Mouse (Mus musculus) mesoderm, embryonic 11.5 days (tissue): ENCODE measurements around the gene Wdr35.
A peak's percentile ranks its signal among the peaks of the same experiment; 100 is the strongest.
"Not testable (repeated sequence)": the region's sequence is repeated elsewhere in the genome, so short reads cannot be mapped to it uniquely, and the experiment has no call there.

Source experiments
- DNase-seq: peaks from one replicate; pipeline ENCODE4 v3.0.0-alpha.2; 2012; ENCODE audit warnings: low read depth, low spot score

Gene Wdr35

GRCm38 (mm10) chr12:9007146-9007545, 33.5 kb downstream of the Wdr35 start:
- no peak for DNase-seq

- no peak for DNase-seq
These were observed 34.1 kb downstream of the Wdr35 start for GRCm38 (mm10) chr12:9007811-9008210.

GRCm38 (mm10) chr12:9010311-9010710, 36.6 kb downstream of the Wdr35 start:
- DNase-seq: no peak

GRCm38 (mm10) chr12:9016376-9016775, 42.7 kb downstream of the Wdr35 start:
- DNase-seq: no peak

GRCm38 (mm10) chr12:9020431-9020830, 46.7 kb downstream of the Wdr35 start:
- DNase-seq: no peak

GRCm38 (mm10) chr12:9020986-9021385, 47.3 kb downstream of the Wdr35 start:
- DNase-seq: no peak

GRCm38 (mm10) chr12:9023031-9023430, 49.3 kb downstream of the Wdr35 start:
- DNase-seq: no peak

- DNase-seq: no peak
These were observed 50.4 kb downstream of the Wdr35 start for GRCm38 (mm10) chr12:9024071-9024470.

- DNase-seq: no peak
These were observed 51.0 kb downstream of the Wdr35 start for GRCm38 (mm10) chr12:9024736-9025135.

- no peak for DNase-seq
These were observed 53.2 kb downstream of the Wdr35 start for GRCm38 (mm10) chr12:9026843-9027242.

- DNase-seq: not testable (repeated sequence)
These were observed 55.1 kb downstream of the Wdr35 start for GRCm38 (mm10) chr12:9028816-9029215.

- no peak for DNase-seq
These were observed 55.8 kb downstream of the Wdr35 start for GRCm38 (mm10) chr12:9029506-9029887.

GRCm38 (mm10) chr12:9029888-9030723, 56.4 kb downstream of the Wdr35 start, which contains the start of gene Ttc32:
Gene Ttc32 (plus strand): TSS chr12:9029997.
- peak; percentile 96 for DNase-seq

- DNase-seq: no peak
These were observed 57.5 kb downstream of the Wdr35 start for GRCm38 (mm10) chr12:9031166-9031565.

- DNase-seq: no peak
These were observed 59.4 kb downstream of the Wdr35 start for GRCm38 (mm10) chr12:9033140-9033539.

GRCm38 (mm10) chr12:9036409-9036808, 62.7 kb downstream of the Wdr35 start:
- DNase-seq: no peak

GRCm38 (mm10) chr12:9040177-9040576, 66.5 kb downstream of the Wdr35 start:
- DNase-seq: no peak

GRCm38 (mm10) chr12:9040686-9041085, 67.0 kb downstream of the Wdr35 start:
- no peak for DNase-seq

GRCm38 (mm10) chr12:9042316-9042715, 68.6 kb downstream of the Wdr35 start:
- no peak for DNase-seq

- no peak for DNase-seq
These were observed 69.1 kb downstream of the Wdr35 start for GRCm38 (mm10) chr12:9042759-9043158.

GRCm38 (mm10) chr12:9044666-9045065, 71.0 kb downstream of the Wdr35 start:
- no peak for DNase-seq

GRCm38 (mm10) chr12:9046674-9047073, 73.0 kb downstream of the Wdr35 start:
- DNase-seq: no peak

- no peak for DNase-seq
These were observed 74.4 kb downstream of the Wdr35 start for GRCm38 (mm10) chr12:9048090-9048489.

GRCm38 (mm10) chr12:9050824-9051223, 77.1 kb downstream of the Wdr35 start:
- no peak for DNase-seq
